Mouse (Mus musculus): ENCODE results near the gene Frem1.

Gene Frem1

DNA sequence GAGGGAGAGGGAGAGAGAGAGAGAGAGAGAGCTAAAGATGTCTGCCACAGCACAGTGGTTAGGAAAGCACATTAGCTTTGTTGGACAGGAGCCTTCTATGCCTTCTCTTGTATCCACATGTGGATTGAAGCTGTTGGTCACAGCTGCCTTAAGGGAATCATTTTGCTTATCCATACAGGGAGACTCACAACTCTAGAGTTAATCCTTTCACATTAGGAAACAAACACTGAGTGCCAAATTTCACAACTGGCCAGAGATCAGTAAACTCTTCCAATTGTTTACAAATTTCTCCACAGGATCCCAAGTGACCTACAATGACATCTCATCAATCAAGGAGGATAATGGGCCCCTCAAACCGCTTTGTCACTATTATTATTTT, 166.6 kb downstream of the Frem1 start:
- in situ Hi-C loops (cut with MboI; ENCODE audit: low pct_unique_long_range_greater_than_20kb in 1 of 2, low sequenced_read_pairs in 2 of 2, unreplicated experiment in 1 of 2) = no loop called here

- in situ Hi-C loops (cut with MboI; ENCODE audit: low pct_unique_long_range_greater_than_20kb in 1 of 2, low sequenced_read_pairs in 2 of 2, unreplicated experiment in 1 of 2) = no loop called here
Measured at GRCm38 (mm10) chr4:82884636-82885534, 167.3 kb downstream of the Frem1 start, which contains the start of gene Cer1. Gene Cer1 (minus strand): TSS chr4:82885148.

DNA sequence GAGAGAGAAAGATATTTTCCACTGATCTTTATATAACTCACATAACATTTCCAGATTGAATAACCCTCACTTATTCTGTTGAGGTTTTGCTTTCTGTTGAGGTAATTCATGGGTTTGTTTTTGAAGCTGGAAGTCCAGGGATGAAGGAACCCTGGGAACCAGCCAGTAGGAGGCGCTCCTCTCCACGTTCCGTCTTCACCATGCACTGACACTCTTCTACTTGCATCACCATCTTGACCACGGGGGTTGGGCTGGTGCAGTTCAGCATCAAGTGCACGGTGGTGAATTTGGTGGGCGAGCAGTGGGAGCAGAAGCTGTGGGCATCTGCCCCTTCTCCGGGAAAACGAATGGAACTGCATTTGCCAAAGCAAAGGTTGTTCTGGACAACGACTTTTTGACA, 169.6 kb downstream of the Frem1 start:
- in situ Hi-C loops (cut with MboI; ENCODE audit: low pct_unique_long_range_greater_than_20kb in 1 of 2, low sequenced_read_pairs in 2 of 2, unreplicated experiment in 1 of 2) = no loop called here

DNA sequence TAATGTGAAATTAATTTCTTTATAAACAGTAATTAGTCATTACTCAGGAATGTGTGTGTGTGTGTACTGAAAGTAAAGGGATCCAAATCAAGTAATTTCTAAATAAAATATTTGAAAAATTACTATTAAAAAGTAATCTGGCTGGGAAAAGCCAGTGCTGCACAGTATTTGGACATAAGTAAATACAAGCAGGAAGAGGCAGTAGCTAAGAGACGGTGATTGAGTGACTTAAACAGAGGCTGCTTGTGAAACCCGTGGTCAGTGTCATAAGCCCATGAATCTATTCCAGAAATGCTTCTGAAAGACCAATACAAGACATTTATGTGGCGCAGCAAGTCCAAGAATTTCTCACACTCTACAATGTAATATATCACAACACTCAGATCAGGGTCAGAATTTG, 170.8 kb downstream of the Frem1 start:
- in situ Hi-C loops (cut with MboI; ENCODE audit: low pct_unique_long_range_greater_than_20kb in 1 of 2, low sequenced_read_pairs in 2 of 2, unreplicated experiment in 1 of 2) = no loop called here

- in situ Hi-C loops (cut with MboI; ENCODE audit: low pct_unique_long_range_greater_than_20kb in 1 of 2, low sequenced_read_pairs in 2 of 2, unreplicated experiment in 1 of 2) = no loop called here
Measured at GRCm38 (mm10) chr4:82880243-82880642, 171.9 kb downstream of the Frem1 start.

- in situ Hi-C loops (cut with MboI; ENCODE audit: low pct_unique_long_range_greater_than_20kb in 1 of 2, low sequenced_read_pairs in 2 of 2, unreplicated experiment in 1 of 2) = no loop called here
Measured at GRCm38 (mm10) chr4:82879152-82879551, 173.0 kb downstream of the Frem1 start.

DNA sequence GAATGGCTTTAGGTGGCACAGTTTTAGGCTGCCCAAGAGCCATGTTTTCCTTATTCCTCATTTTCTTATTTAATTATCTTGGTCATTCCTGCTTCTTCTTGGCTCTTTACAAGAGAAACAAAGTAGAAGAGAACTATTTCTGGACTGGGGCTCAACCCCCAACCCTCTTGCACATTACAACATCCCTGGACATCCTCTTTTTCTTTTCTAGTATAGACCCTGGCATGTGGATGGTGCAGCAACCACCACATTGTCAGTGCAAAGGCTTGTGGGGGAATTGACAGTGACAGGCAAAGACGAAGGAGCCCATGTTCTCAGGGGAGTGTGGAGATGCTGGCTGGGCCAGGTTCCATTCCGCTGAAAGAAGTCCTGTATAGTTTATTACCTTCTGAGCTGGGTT, 175.5 kb downstream of the Frem1 start:
- in situ Hi-C loops (cut with MboI; ENCODE audit: low pct_unique_long_range_greater_than_20kb in 1 of 2, low sequenced_read_pairs in 2 of 2, unreplicated experiment in 1 of 2) = no loop called here

DNA sequence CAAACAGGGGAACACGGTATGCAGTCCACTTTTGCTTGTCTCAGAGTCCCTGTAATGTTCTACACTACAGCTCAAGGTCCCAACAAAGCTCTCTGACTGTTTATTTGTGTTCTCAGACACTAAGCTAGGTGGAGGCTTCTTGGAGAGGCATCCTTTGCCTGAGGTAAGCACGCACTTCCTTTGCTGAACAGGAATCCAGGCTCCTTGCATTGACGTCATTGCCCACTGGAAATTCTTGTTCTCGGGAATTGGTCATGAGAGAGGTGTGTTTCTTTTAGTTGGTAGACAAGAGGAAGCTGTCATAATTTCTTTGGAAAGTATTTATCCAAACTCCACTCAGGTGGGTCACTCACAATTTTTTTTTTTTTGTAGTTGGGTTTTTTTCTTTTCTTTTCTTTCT, 176.6 kb downstream of the Frem1 start:
- in situ Hi-C loops (cut with MboI; ENCODE audit: low pct_unique_long_range_greater_than_20kb in 1 of 2, low sequenced_read_pairs in 2 of 2, unreplicated experiment in 1 of 2) = no loop called here

GRCm38 (mm10) chr4:82874791-82875190, 177.3 kb downstream of the Frem1 start:
- in situ Hi-C loops (cut with MboI; ENCODE audit: low pct_unique_long_range_greater_than_20kb in 1 of 2, low sequenced_read_pairs in 2 of 2, unreplicated experiment in 1 of 2) = no loop called here

DNA sequence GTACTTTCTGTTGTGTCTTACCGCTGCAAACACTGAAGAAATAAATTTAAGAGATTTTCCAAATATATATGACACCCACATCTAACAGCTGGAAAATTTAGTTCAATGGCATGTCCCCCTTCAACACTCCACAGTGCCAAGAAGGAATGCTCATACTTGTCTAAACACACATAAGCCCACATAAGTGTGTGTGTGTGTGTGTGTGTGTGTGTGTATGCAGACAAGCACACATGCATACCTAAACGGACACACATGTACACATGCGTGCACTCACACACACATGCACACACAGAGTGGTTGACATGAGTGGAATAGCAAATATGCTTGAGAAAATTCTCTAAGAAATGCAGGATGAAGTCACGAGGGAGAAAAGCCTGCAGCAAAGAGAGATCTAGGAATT, 179.6 kb downstream of the Frem1 start:
- in situ Hi-C loops (cut with MboI; ENCODE audit: low pct_unique_long_range_greater_than_20kb in 1 of 2, low sequenced_read_pairs in 2 of 2, unreplicated experiment in 1 of 2) = no loop called here

DNA sequence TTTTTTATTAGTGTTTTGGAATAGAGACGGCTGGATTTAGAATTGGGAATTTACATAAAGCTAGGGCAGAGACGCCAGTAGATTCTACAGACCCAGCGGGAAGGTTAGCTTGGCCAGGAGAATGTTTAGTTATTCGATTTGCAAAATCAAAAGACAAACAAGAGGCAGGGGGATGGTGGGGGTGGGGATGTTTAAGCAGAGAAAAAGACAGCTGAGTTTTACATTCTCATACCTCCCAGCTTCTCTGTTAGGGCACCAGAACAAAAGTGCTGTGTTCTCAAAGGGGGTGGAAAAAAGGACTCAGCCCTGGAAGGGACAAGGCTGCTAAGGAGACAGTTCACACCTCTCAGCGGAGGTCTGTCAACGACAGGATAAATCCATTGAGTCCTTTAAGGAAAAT, 180.0 kb downstream of the Frem1 start:
- in situ Hi-C loops (cut with MboI; ENCODE audit: low pct_unique_long_range_greater_than_20kb in 1 of 2, low sequenced_read_pairs in 2 of 2, unreplicated experiment in 1 of 2) = no loop called here

DNA sequence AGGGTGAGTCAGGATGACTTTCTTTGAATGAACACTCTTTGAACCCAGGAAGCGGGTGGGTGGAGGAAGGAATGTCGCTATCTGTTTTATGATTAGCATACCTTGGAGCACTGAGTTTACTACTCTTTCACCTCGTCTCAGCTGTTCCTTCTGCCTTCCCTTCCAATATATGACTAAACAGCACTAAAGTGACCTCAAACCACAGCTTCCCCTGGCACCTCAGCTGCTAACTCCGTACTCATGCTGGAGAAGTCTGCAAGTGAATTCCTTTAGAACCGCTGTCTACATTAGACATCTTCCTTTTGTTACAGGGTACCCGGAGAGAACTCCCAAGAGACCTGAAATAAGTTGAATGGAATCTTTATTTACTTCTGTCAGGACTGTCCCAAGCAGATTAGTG, 181.2 kb downstream of the Frem1 start:
- in situ Hi-C loops (cut with MboI; ENCODE audit: low pct_unique_long_range_greater_than_20kb in 1 of 2, low sequenced_read_pairs in 2 of 2, unreplicated experiment in 1 of 2) = no loop called here

DNA sequence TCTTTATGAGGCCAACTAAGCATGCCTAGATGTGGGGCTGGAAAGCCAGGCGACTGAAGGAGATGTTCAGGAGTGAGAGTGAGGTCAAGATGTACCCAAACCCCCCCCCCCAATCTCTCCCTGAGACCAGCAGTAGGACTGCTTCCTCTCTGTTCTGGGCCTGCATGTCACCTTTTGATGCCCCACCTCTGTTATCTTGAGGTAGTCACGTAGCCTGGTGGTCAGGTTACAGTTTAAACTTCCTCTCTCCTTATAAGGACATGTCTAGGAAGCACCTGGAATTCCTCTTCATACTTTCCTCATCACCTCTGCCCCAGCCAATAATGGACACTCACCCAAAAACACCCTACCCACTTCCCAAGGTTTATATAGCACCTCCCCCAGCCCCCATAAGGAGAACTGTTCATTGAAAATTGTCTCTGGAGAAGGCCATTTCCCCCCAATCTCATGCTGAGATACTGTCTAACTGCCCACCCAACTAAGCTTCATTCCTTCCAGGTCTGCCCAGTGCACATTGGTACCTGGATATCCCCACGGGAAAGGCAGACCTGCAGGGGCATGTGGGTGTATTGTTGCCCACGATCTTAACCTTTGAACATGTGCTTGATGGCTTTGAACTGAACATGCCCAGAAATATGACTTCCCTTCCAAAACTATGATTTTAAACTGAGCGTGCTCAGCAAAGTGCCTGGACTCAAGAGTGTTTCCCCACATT, 184.3 kb downstream of the Frem1 start:
- in situ Hi-C loops (cut with MboI; ENCODE audit: low pct_unique_long_range_greater_than_20kb in 1 of 2, low sequenced_read_pairs in 2 of 2, unreplicated experiment in 1 of 2) = no loop called here

- in situ Hi-C loops (cut with MboI; ENCODE audit: low pct_unique_long_range_greater_than_20kb in 1 of 2, low sequenced_read_pairs in 2 of 2, unreplicated experiment in 1 of 2) = no loop called here
Measured at GRCm38 (mm10) chr4:82867111-82867510, 185.0 kb downstream of the Frem1 start.

DNA sequence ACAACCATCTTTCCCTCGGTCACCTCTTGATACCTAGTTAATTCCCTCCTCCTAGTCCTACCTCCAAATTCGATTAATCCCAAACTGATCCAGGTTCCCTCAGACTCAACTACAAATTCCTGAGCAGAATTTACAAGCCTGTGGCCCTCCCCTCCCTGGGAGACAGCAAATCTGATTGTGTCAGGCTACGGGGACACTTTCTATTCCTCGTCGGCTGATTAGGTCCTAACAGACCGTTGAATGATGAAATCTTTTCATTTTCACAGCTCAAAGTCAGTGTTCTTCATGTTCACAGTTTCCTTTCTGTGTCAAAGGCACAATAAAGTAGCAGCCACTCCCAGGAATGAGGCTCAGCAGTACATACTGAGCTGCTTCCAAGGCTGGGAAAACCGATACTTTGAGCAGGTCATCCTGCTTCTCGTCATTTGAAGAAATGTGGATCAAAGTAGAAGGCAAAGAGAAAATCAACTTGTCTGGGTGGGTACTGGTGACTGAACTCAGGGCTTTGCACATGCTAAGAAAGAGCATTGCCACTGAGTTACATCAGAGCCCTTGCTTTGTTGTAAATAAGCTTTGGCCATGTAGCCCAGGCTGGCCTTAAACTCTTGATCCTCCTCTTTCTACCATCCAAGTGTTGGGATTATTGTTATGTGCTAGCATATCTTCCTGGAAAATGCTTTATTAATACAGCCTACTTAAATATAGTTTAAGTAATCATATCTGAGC, 187.0 kb downstream of the Frem1 start:
- in situ Hi-C loops (cut with MboI; ENCODE audit: low pct_unique_long_range_greater_than_20kb in 1 of 2, low sequenced_read_pairs in 2 of 2, unreplicated experiment in 1 of 2) = no loop called here

GRCm38 (mm10) chr4:82863316-82863715, 188.8 kb downstream of the Frem1 start:
- in situ Hi-C loops (cut with MboI; ENCODE audit: low pct_unique_long_range_greater_than_20kb in 1 of 2, low sequenced_read_pairs in 2 of 2, unreplicated experiment in 1 of 2) = no loop called here

- in situ Hi-C loops (cut with MboI; ENCODE audit: low pct_unique_long_range_greater_than_20kb in 1 of 2, low sequenced_read_pairs in 2 of 2, unreplicated experiment in 1 of 2) = no loop called here
Measured at GRCm38 (mm10) chr4:82861451-82861850, 190.7 kb downstream of the Frem1 start.

GRCm38 (mm10) chr4:82860566-82860965, 191.6 kb downstream of the Frem1 start:
- in situ Hi-C loops (cut with MboI; ENCODE audit: low pct_unique_long_range_greater_than_20kb in 1 of 2, low sequenced_read_pairs in 2 of 2, unreplicated experiment in 1 of 2) = no loop called here

Data from mouse embryonic stem cell (cell line).